Mouse (Mus musculus): ENCODE results near the gene Zfhx3.

Gene Zfhx3

GRCm38 (mm10) chr8:108631069-108631468, 688.6 kb downstream of the Zfhx3 start:
- no peak for DNase-seq (ENCODE audit: extremely low spot score, low read depth, low spot score)

GRCm38 (mm10) chr8:108634282-108634681, 691.8 kb downstream of the Zfhx3 start:
- DNase-seq (ENCODE audit: extremely low spot score, low read depth, low spot score), result no peak

- no peak for DNase-seq (ENCODE audit: extremely low spot score, low read depth, low spot score)
Measured at GRCm38 (mm10) chr8:108637887-108638286, 695.4 kb downstream of the Zfhx3 start.

- DNase-seq (ENCODE audit: extremely low spot score, low read depth, low spot score), result no peak
Measured at GRCm38 (mm10) chr8:108645660-108646059, 703.2 kb downstream of the Zfhx3 start.

GRCm38 (mm10) chr8:108647556-108647955, 705.1 kb downstream of the Zfhx3 start:
- no peak for DNase-seq (ENCODE audit: extremely low spot score, low read depth, low spot score)

GRCm38 (mm10) chr8:108648993-108649392, 706.5 kb downstream of the Zfhx3 start:
- no peak for DNase-seq (ENCODE audit: extremely low spot score, low read depth, low spot score)

- no peak for DNase-seq (ENCODE audit: extremely low spot score, low read depth, low spot score)
Measured at GRCm38 (mm10) chr8:108650837-108651236, 708.4 kb downstream of the Zfhx3 start.

GRCm38 (mm10) chr8:108661486-108662093, 719.1 kb downstream of the Zfhx3 start:
- DNase-seq (ENCODE audit: extremely low spot score, low read depth, low spot score), result no peak

- no peak for DNase-seq (ENCODE audit: extremely low spot score, low read depth, low spot score)
Measured at GRCm38 (mm10) chr8:108662766-108663165, 720.3 kb downstream of the Zfhx3 start.

- DNase-seq (ENCODE audit: extremely low spot score, low read depth, low spot score), result no peak
Measured at GRCm38 (mm10) chr8:108671939-108672515, 729.6 kb downstream of the Zfhx3 start.

GRCm38 (mm10) chr8:108675001-108675525, 732.6 kb downstream of the Zfhx3 start:
- no peak for DNase-seq (ENCODE audit: extremely low spot score, low read depth, low spot score)

- DNase-seq (ENCODE audit: extremely low spot score, low read depth, low spot score), result no peak
Measured at GRCm38 (mm10) chr8:108689694-108690093, 747.2 kb downstream of the Zfhx3 start.

- DNase-seq (ENCODE audit: extremely low spot score, low read depth, low spot score), result no peak
Measured at GRCm38 (mm10) chr8:108690576-108691455, 748.4 kb downstream of the Zfhx3 start.

- no peak for DNase-seq (ENCODE audit: extremely low spot score, low read depth, low spot score)
Measured at GRCm38 (mm10) chr8:108691456-108692238, 749.2 kb downstream of the Zfhx3 start.

GRCm38 (mm10) chr8:108692239-108692627, 749.8 kb downstream of the Zfhx3 start:
- no peak for DNase-seq (ENCODE audit: extremely low spot score, low read depth, low spot score)

GRCm38 (mm10) chr8:108692669-108693665, 750.5 kb downstream of the Zfhx3 start:
- no peak for DNase-seq (ENCODE audit: extremely low spot score, low read depth, low spot score)

GRCm38 (mm10) chr8:108693841-108694240, 751.4 kb downstream of the Zfhx3 start:
- no peak for DNase-seq (ENCODE audit: extremely low spot score, low read depth, low spot score)

- no peak for DNase-seq (ENCODE audit: extremely low spot score, low read depth, low spot score)
Measured at GRCm38 (mm10) chr8:108694516-108694915, 752.1 kb downstream of the Zfhx3 start.

GRCm38 (mm10) chr8:108695242-108695880, 752.9 kb downstream of the Zfhx3 start:
- DNase-seq (ENCODE audit: extremely low spot score, low read depth, low spot score), result no peak
